Mouse (Mus musculus) adrenal gland, postnatal 36 days (tissue): Measurements from ENCODE around the gene Tubb3. TPM values are rescaled to one million over a fixed set of nuclear protein-coding genes. Genes with fewer than 3 reads are reported as not detected.
A peak's percentile ranks its signal among the peaks of the same experiment; 100 is the strongest.
"Not testable (repeated sequence)": the region's sequence is repeated elsewhere in the genome, so short reads cannot be mapped to it uniquely, and the experiment has no call there.

Experiments
- DNase-seq, 2 experiments: peaks; one replicate each; pipeline ENCODE4 v3.0.0; 2021; ENCODE audit warnings: mixed read lengths in 1 of 2
- total RNA-seq, 2 experiments: library from RNA; stranded (reverse); gene quantifications; 2 replicates each; pipeline ENCODE4 v1.2.3; 2021

Tubb3 gene
- total RNA-seq, 2 experiments from 2014 or later: 4.5 to 4.7 TPM

DNA sequence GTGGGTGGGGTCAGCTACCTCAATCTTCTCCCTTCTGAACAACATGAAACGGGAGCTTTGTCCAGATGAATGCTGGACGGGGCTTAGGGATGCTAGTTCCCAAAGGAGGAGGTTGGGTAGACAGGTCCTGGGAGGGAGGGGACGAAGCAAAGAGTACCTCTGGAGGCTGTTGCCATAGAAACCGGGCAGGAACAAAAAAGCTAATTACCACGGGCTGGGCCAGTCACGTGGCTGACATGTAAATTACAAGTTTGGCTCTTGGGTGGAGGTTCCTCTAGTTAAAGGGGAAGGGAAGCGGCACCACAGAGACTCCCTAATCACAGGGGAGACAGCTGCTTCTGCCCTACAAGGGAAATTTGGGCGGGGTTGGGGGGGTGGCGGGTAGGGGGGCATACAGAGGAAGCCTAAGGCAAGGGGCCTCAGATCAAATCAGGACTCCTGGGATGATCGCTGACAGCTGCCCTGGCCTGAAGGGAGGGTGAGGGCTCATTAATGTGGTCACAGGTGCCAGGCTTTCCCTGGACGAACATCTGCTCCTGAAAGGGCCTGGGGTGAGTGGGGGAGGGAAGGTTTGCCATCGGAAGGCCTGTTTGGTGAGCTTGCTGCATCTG lies 1.4 kb downstream of the Tubb3 start:
- no peak for DNase-seq

GRCm38 (mm10) chr8:123414255-123414654 lies 3.0 kb downstream of the Tubb3 start:
- no peak for DNase-seq

- not testable (repeated sequence) for DNase-seq
Observed at GRCm38 (mm10) chr8:123414997-123415696, 3.9 kb downstream of the Tubb3 start.

GRCm38 (mm10) chr8:123415967-123416943 lies 5.0 kb downstream of the Tubb3 start:
- DNase-seq: no peak

DNA sequence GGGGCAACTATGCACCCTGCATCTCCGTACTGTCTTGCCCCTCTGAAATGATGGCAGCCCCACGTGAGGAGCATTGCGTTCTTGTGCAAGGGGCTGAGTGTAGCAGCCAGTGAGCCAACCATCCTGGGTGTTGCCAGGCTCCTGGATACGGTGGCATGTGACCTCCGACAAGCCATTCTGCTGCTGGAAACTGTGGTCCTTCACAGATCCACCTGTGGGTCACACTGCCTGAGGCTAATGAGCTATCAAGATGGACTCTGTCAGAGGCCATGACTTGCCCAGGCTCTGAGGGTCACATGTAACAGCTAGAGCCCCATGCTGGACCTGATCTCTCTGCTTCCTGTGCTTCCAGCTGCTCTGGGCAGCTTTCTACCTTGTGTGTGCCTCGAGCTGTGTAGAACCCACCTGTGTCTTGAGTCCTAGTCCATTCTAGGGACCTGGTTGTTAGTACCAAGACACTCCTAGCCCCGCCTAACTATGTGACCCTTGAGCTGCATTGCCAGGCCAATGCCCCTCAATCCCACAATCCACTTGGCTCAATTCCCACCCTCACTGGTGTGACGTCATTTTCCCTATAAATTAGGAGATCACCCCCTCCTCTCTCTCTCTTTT lies 5.8 kb downstream of the Tubb3 start:
- no peak for DNase-seq

GRCm38 (mm10) chr8:123419711-123420110 lies 8.5 kb downstream of the Tubb3 start:
- DNase-seq: no peak

DNA sequence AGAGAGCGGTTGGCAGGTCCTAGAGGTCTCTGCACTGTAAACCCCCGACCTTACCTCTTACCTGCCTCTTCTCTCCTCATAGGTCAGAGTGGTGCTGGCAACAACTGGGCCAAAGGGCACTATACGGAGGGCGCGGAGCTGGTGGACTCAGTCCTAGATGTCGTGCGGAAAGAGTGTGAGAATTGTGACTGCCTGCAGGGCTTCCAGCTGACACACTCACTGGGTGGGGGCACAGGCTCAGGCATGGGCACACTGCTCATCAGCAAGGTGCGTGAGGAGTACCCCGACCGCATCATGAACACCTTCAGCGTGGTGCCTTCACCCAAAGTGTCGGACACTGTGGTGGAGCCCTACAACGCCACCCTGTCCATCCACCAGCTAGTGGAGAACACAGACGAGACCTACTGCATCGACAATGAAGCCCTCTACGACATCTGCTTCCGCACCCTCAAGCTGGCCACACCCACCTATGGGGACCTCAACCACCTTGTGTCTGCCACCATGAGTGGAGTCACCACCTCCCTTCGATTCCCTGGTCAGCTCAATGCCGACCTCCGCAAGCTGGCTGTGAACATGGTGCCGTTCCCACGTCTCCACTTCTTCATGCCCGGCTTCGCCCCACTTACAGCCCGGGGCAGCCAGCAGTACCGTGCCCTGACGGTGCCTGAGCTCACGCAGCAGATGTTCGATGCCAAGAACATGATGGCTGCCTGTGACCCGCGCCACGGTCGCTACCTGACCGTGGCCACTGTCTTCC lies 9.5 kb downstream of the Tubb3 start:
- no peak for DNase-seq

- no peak for DNase-seq
Observed at GRCm38 (mm10) chr8:123421325-123421724, 10.1 kb downstream of the Tubb3 start.

DNA sequence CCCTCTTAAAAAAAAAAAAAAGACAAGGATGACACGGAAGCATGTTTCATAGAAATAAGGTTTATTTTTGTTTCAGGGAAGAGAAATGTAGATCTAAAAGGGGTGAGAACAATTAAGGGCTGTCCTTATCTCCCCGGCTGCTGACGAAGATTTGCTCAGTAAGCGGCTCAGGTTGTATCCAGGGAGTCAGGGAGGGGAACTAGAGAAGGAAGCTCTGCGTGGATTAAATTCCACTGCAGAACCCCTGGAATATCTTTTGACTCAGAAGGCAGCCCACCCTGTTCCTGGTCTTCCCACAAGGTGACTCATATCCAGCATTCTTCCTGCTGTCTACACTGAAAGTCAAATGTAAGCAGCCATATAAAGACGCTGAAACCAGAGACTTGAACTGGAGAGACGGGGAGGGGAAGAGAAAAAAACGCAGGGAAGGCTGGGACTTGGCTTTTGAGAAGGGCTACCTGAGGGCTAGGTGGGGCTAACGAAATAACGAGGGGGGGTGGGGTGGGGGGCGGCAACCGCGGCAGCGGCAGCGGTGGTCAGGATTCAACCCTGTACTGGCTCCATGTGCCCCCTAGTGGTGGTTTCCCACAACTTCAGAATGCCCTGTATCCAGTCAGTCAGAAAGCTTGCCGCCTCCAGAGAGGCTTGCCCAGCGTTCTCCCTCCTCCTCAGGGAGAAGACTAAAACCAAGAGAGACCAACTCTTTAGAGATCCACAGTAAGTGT lies 11.0 kb downstream of the Tubb3 start:
- DNase-seq: peak; percentile 75 to 84

DNA sequence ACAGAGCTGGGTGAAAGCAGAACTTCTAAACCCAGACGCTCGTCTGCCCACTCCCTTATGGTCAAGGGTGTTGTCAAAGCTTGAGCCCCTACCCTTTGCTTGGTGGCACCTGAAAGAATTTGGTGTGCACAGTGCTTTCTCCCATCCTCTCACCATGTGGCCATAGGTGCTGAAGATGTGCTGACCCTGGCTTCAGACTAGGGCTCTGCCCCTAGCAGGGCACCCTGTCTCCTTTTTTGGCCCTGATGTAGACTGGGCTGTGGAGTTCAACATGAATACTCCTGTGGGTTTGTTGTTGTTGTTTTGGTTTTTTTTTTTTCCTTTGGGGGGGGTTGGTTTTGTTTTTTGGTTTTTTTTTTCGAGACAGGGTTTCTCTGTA lies 11.5 kb downstream of the Tubb3 start:
- DNase-seq: no peak

GRCm38 (mm10) chr8:123423441-123423840 lies 12.2 kb downstream of the Tubb3 start, which contains the start of gene Def8:
Gene Def8 (plus strand): TSS chr8:123423527.
- DNase-seq: no peak

GRCm38 (mm10) chr8:123426511-123427509 lies 15.6 kb downstream of the Tubb3 start:
- no peak for DNase-seq

DNA sequence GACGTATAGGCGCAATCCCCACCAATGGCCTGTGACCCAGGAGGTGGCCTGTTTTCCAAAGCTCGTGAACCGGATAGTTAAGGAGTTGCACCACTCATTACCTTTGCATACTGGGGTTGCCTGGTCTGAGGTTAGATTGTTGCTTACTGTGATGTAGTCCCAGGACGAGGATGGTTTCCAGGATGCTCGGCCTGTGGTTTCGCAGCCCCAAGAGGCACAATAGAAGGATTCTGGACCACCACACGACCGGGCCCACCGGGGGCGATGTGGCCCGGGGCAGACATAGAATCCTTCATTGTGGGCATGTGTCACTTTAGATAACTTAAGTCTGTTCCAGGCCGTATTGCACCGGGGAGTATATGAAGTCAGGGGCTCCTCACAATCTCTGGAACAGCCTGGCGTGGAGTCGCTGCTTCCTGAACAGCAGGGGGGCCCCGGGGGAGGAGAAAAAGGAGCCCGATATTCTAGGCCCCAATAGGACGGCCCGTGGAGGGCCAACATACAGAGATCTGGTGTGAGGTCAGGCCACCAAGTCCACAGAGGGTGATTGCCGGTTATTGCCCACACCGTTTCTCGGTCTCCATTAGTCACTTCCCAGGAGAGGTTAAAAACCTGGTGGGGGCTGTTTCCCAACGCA lies 16.5 kb downstream of the Tubb3 start:
- no peak for DNase-seq

DNA sequence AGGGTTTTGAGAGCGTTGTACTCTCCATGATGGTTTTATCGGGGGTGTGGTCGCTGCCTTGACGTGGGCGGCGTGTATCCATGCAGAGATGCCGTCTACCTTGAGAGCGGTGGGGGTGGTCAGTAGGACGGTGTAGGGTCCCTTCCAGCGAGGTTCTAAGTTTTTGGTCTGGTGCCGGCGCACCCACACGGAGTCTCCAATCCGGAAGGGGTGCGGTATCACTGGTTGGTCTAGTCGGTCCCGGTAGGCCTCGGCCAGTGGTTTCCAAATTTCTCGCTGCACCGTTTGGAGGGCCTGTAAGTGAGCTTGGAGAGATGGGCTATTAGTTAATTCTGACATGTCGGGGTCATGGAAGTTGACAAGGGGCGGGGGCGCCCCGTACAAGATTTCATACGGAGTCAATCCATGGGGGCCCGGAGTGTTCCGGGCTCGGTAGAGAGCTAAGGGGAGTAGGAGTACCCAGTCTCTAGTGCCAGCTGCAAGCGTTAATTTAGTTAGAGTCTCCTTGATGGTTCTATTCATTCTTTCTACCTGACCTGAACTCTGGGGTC lies 17.2 kb downstream of the Tubb3 start:
- no peak for DNase-seq

GRCm38 (mm10) chr8:123428939-123429721 lies 17.9 kb downstream of the Tubb3 start:
- no peak for DNase-seq

- not testable (repeated sequence) for DNase-seq
Observed at GRCm38 (mm10) chr8:123429722-123430013, 18.4 kb downstream of the Tubb3 start.

DNA sequence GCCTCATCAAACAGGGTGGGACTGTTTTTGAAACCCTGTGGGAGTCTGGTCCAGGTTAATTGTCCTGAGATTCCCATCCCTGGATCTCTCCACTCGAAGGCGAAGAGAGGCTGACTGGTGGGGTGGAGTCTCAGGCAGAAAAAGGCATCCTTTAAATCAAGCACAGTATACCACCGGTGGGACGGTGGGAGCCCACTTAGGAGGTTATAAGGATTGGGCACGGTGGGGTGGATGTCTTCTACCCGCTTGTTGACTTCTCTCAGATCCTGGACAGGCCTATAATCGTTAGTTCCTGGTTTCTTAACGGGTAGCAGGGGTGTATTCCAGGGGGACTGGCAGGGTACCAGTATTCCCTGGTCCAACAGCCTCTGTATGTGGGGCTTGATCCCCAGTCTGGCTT lies 19.7 kb downstream of the Tubb3 start:
- not testable (repeated sequence) for DNase-seq
